Mouse (Mus musculus): ENCODE measurements around the gene Cep41. TPM values are rescaled to one million over a fixed set of nuclear protein-coding genes. Genes with fewer than 3 reads are reported as not detected.

Gene Cep41
- total RNA-seq, 2 experiments from 2014 or later = 7.5 to 8.1 TPM

DNA sequence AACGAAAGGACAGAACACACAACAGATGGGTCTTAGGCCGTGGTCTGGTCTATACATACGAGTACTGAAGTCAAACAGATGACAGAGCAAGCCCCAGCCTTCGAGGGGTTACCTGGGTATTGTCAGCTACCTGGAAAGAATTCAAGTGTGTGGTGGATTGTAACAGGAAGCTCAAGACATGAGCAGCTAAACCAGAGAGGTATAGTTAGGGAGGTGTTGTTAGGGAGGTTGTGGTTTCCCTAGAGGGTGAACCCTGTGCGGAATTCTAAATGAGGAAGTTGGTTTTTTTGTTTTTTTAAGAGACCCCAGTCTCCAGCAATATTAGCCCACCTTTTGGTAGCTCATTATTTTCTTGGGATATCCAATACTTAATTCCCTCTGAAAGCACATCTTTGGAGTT is 87.9 kb downstream of the Cep41 start:
- no peak for DNase-seq (ENCODE audit: low spot score in 2 of 2)
- intact Hi-C loops (cut with DNase I) = no loop called here

DNA sequence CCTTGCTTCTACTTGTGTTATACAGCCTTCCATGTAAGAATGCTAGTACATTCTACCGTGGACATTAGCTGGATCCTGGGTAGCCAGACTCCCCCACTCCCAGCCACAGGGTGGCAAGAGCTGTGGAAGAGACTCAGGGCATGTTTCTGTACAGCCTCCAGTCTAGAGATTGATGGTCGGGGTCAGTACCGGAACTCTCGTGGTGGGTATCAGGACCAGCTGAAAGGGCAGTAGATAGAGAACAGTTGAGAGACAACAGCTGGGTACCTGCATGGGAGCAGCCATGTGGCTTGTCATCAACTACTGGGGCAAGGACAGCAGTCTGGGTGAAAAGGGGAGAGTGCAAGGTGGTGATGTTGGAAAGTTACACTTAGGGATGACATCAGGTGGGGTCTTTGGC is 88.4 kb downstream of the Cep41 start:
- intact Hi-C loops (cut with DNase I) = no loop called here
- no peak for DNase-seq (ENCODE audit: low spot score in 2 of 2)

DNA sequence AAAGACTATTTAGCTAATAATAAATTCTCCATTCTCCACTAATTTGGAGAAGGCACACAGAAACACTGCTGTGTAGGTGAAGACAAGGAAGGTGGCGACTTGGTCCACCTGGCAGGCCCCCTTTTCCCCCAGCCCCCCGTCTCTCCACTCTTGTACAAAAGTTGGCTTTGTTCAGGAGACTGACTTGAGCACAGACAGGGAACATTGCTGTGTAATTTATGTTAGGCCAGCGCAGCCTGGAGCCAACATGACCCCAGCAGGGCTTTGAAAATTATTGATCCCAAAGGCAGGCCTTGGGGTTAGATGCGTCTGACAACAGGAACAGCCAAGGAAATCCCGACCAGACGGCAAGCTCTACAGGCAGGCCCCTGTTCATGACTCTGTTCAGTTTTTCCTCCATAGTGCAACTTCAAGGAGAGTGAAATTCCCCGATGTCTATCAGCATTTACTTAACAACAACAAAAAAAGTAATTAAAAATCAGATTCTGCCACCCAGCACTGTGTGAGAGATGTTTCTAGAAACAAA is 89.1 kb downstream of the Cep41 start:
- DNase-seq (ENCODE audit: low spot score in 2 of 2) = no peak
- intact Hi-C loops (cut with DNase I) = no loop called here

Small RNAs within 50 kb of the gene (microRNA-seq; reads per million reads assigned to microRNA genes)
- gene Mir335 = 2,812 to 3,832 reads per million in 2 experiments

Other genes starting within 250 kb of the Cep41 start
- gene Tmem209, start 184.0 kb downstream of the Cep41 start, total RNA-seq (2021) = 10 to 100 TPM; 17.4 to 20.1 TPM
- under 1 TPM; 0.50 to 0.96 TPM for gene Ssmem1, start 183.9 kb downstream of the Cep41 start, total RNA-seq (2021)
- 1 to 10 TPM; 2.2 to 2.3 TPM for gene Cpa2, start 152.2 kb downstream of the Cep41 start, total RNA-seq (2021)
- gene Cpa4, start 125.4 kb downstream of the Cep41 start, total RNA-seq (2021) = under 1 TPM; 0.16 to 0.18 TPM
- not detected for gene Cpa5, start 82.7 kb downstream of the Cep41 start, total RNA-seq (2021)
- not detected for gene Cpa1, start 54.5 kb downstream of the Cep41 start, total RNA-seq (2021)
- 100 to 1,000 TPM; 120 to 124 TPM for gene Mest, start 29.8 kb upstream of the Cep41 start, total RNA-seq (2021)
- gene Copg2, start 203.0 kb upstream of the Cep41 start, total RNA-seq (2021) = 10 to 100 TPM; 71.5 to 74.2 TPM
- gene Tsga13, start 221.8 kb upstream of the Cep41 start, total RNA-seq (2021) = not detected

All from left cerebral cortex, postnatal 25 days (tissue).